Mouse (Mus musculus) layer of hippocampus, adult 9-10 months (tissue): ENCODE data around the gene Dars2.
A peak's percentile ranks its signal among the peaks of the same experiment; 100 is the strongest.

Experiments used
- DNase-seq: peaks from one replicate; pipeline ENCODE4 v3.0.0; 2022; ENCODE audit warnings: low spot score

Gene Dars2

GRCm38 (mm10) chr1:161070352-161071271 lies at the start of gene Dars2, which contains the start of gene Cenpl:
Dars2 (minus strand) TSS chr1:161070658.
Cenpl (plus strand) TSS chr1:161070713.
- peak; percentile 96 for DNase-seq

- DNase-seq = no peak
These were observed 44.1 kb upstream of the Dars2 start for GRCm38 (mm10) chr1:161114591-161114990.

GRCm38 (mm10) chr1:161109216-161109615 lies 38.8 kb upstream of the Dars2 start:
- DNase-seq = no peak

- DNase-seq = no peak
These were observed 33.4 kb upstream of the Dars2 start for GRCm38 (mm10) chr1:161103842-161104241.

- no peak for DNase-seq
These were observed 29.4 kb upstream of the Dars2 start for GRCm38 (mm10) chr1:161099721-161100405.

- DNase-seq = no peak
These were observed 6.8 kb upstream of the Dars2 start for GRCm38 (mm10) chr1:161077243-161077642.

GRCm38 (mm10) chr1:161076238-161076637 lies 5.8 kb upstream of the Dars2 start:
- DNase-seq = no peak

- no peak for DNase-seq
These were observed 788 bp upstream of the Dars2 start for GRCm38 (mm10) chr1:161071272-161071620.

GRCm38 (mm10) chr1:161063351-161063750 lies 7.1 kb downstream of the Dars2 start:
- DNase-seq = no peak

- DNase-seq = no peak
These were observed 13.3 kb downstream of the Dars2 start for GRCm38 (mm10) chr1:161057164-161057563.

GRCm38 (mm10) chr1:161046972-161047371 lies 23.5 kb downstream of the Dars2 start:
- DNase-seq = no peak

- no peak for DNase-seq
These were observed 29.0 kb downstream of the Dars2 start for GRCm38 (mm10) chr1:161041261-161042020.

GRCm38 (mm10) chr1:161040855-161041254 lies 29.6 kb downstream of the Dars2 start:
- no peak for DNase-seq

- DNase-seq = no peak
These were observed 30.1 kb downstream of the Dars2 start for GRCm38 (mm10) chr1:161040426-161040770.

- no peak for DNase-seq
These were observed 30.6 kb downstream of the Dars2 start for GRCm38 (mm10) chr1:161039741-161040425.

GRCm38 (mm10) chr1:161038968-161039721 lies 31.3 kb downstream of the Dars2 start:
- DNase-seq = no peak

GRCm38 (mm10) chr1:161038004-161038403 lies 32.5 kb downstream of the Dars2 start:
- no peak for DNase-seq

- DNase-seq = no peak
These were observed 32.9 kb downstream of the Dars2 start for GRCm38 (mm10) chr1:161037599-161037998.

GRCm38 (mm10) chr1:161037026-161037425 lies 33.4 kb downstream of the Dars2 start:
- DNase-seq = no peak

GRCm38 (mm10) chr1:161036411-161036841 lies 34.0 kb downstream of the Dars2 start:
- no peak for DNase-seq

GRCm38 (mm10) chr1:161035786-161036404 lies 34.6 kb downstream of the Dars2 start:
- no peak for DNase-seq
